Mouse (Mus musculus): Measurements from ENCODE around the gene Gad2.
"Not testable (repeated sequence)": the region's sequence is repeated elsewhere in the genome, so short reads cannot be mapped to it uniquely, and the experiment has no call there.

Gene Gad2

GRCm38 (mm10) chr2:22621828-22622731 is at the start of gene Gad2:
Gene Gad2, plus strand, starts transcription at chr2:22622205.
- DNase-seq (ENCODE audit: low read depth, low spot score), result no peak

GRCm38 (mm10) chr2:22587469-22588169 is 34.4 kb upstream of the Gad2 start:
- not testable (repeated sequence) for DNase-seq (ENCODE audit: low read depth, low spot score)

- DNase-seq (ENCODE audit: low read depth, low spot score), result not testable (repeated sequence)
These were observed 33.8 kb upstream of the Gad2 start for GRCm38 (mm10) chr2:22588170-22588541.

- DNase-seq (ENCODE audit: low read depth, low spot score), result not testable (repeated sequence)
These were observed 33.2 kb upstream of the Gad2 start for GRCm38 (mm10) chr2:22588673-22589381.

- DNase-seq (ENCODE audit: low read depth, low spot score), result not testable (repeated sequence)
These were observed 32.4 kb upstream of the Gad2 start for GRCm38 (mm10) chr2:22589382-22590205.

GRCm38 (mm10) chr2:22590206-22590490 is 31.9 kb upstream of the Gad2 start:
- DNase-seq (ENCODE audit: low read depth, low spot score), result no peak

GRCm38 (mm10) chr2:22617951-22618350 is 4.1 kb upstream of the Gad2 start:
- no peak for DNase-seq (ENCODE audit: low read depth, low spot score)

GRCm38 (mm10) chr2:22619416-22619815 is 2.6 kb upstream of the Gad2 start:
- DNase-seq (ENCODE audit: low read depth, low spot score), result no peak

- no peak for DNase-seq (ENCODE audit: low read depth, low spot score)
These were observed 2.0 kb upstream of the Gad2 start for GRCm38 (mm10) chr2:22620030-22620429.

GRCm38 (mm10) chr2:22620534-22620933 is 1.5 kb upstream of the Gad2 start:
- no peak for DNase-seq (ENCODE audit: low read depth, low spot score)

- no peak for DNase-seq (ENCODE audit: low read depth, low spot score)
These were observed 802 bp upstream of the Gad2 start for GRCm38 (mm10) chr2:22620978-22621827.

GRCm38 (mm10) chr2:22623111-22624070 is 1.4 kb downstream of the Gad2 start:
- DNase-seq (ENCODE audit: low read depth, low spot score), result no peak

- DNase-seq (ENCODE audit: low read depth, low spot score), result no peak
These were observed 2.4 kb downstream of the Gad2 start for GRCm38 (mm10) chr2:22624188-22624975.

- DNase-seq (ENCODE audit: low read depth, low spot score), result no peak
These were observed 3.3 kb downstream of the Gad2 start for GRCm38 (mm10) chr2:22625096-22625960.

- DNase-seq (ENCODE audit: low read depth, low spot score), result no peak
These were observed 5.2 kb downstream of the Gad2 start for GRCm38 (mm10) chr2:22627147-22627666.

- no peak for DNase-seq (ENCODE audit: low read depth, low spot score)
These were observed 5.9 kb downstream of the Gad2 start for GRCm38 (mm10) chr2:22627819-22628432.

- no peak for DNase-seq (ENCODE audit: low read depth, low spot score)
These were observed 12.8 kb downstream of the Gad2 start for GRCm38 (mm10) chr2:22634766-22635165.
